Mouse (Mus musculus): ENCODE measurements around the gene Ncaph2.

- TF ChIP-seq MAX (IDR thresholded peaks at IDR 0.05) (no peak), MYOG (IDR thresholded peaks at IDR 0.05; ENCODE audit: control insufficient read depth, extremely low read depth, insufficient read length) (no peak), CTCF (IDR thresholded peaks at IDR 0.05; ENCODE audit: control insufficient read depth, insufficient read depth, insufficient read length) (no peak), USF1 (IDR thresholded peaks at IDR 0.05; ENCODE audit: low read depth) (no peak), MYOD1 (IDR thresholded peaks at IDR 0.05; ENCODE audit: control insufficient read depth, insufficient read length, low read depth) (no peak), CEBPB (IDR thresholded peaks at IDR 0.05; ENCODE audit: low read depth) (no peak), FOSL1 (IDR thresholded peaks at IDR 0.05; ENCODE audit: insufficient read depth, low read length, poor library complexity, severe bottlenecking) (no peak)
These were observed 41.4 kb upstream of the Ncaph2 start for GRCm38 (mm10) chr15:89314107-89314506.

All from C2C12 (cell line).